Mouse (Mus musculus): Measurements from ENCODE around the gene Cdca7l. TPM values are rescaled to one million over a fixed set of nuclear protein-coding genes. Genes with fewer than 3 reads are reported as not detected.
"Not testable (repeated sequence)": the region's sequence is repeated elsewhere in the genome, so short reads cannot be mapped to it uniquely, and the experiment has no call there.

Gene Cdca7l
- 30.6 and 32.5 TPM in 2 replicates for total RNA-seq (2012; rRNA removed)
- 56.6 and 57.2 TPM in 2 replicates for total RNA-seq (2014; rRNA removed)
- 53.1 and 55.1 TPM in 2 replicates for polyA plus RNA-seq (2012; ENCODE audit: insufficient read length, low read depth)

- H3K9me3 ChIP-seq (replicated peaks; ENCODE audit: low read length); H3K4me2 ChIP-seq (ENCODE audit: insufficient read depth, low read depth, poor library complexity, severe bottlenecking); H3K27me3 ChIP-seq (replicated peaks); H3K4me3 ChIP-seq (replicated peaks in 1 of 3; ENCODE audit: low read depth in 2 of 3, low read length in 2 of 3, poor library complexity in 1 of 3); H3K9ac ChIP-seq (ENCODE audit: insufficient read depth, low read depth); DNase-seq (ENCODE audit: extremely low read depth); H3K79me2 ChIP-seq (replicated peaks; ENCODE audit: control insufficient read depth, extremely low read depth, insufficient read depth, poor library complexity, severe bottlenecking); H3K4me1 ChIP-seq (ENCODE audit: control insufficient read depth in 1 of 2, insufficient read depth in 2 of 2); H3K27ac ChIP-seq (ENCODE audit: insufficient read depth, low read depth); H3K36me3 ChIP-seq (replicated peaks in 1 of 2; ENCODE audit: control insufficient read depth in 1 of 2, insufficient read depth in 1 of 2, low read length in 1 of 2); dilution Hi-C loops (cut with MboI; ENCODE audit: extremely low pct_ligation_motif_present, extremely low pct_unique_long_range_greater_than_20kb, low sequenced_read_pairs): not testable (repeated sequence)
- in situ Hi-C loops (cut with MboI; ENCODE audit: low pct_ligation_motif_present, low pct_unique_long_range_greater_than_20kb, low sequenced_read_pairs) = loop anchor here (25.0 kb wide), 1 partner anchor 183 kb away; no protein-coding TSS in a partner anchor
Observed at GRCm38 (mm10) chr12:117803989-117804388, at the start of gene Cdca7l. Cdca7l (plus strand) TSS chr12:117804289.

GRCm38 (mm10) chr12:117756010-117756409 lies 48.1 kb upstream of the Cdca7l start:
- TF ChIP-seq JUND (conservative IDR thresholded peaks at IDR 0.05; ENCODE audit: low read depth, low read length) (no peak), ZC3H11A (IDR thresholded peaks at IDR 0.05; ENCODE audit: low read depth, low read length) (no peak), CTCF (conservative IDR thresholded peaks at IDR 0.05 in 1 of 2, IDR thresholded peaks at IDR 0.05 in 1 of 2; ENCODE audit: low read depth in 2 of 2, low read length in 2 of 2) (0 out of 4 replicates have a peak, but pooled peaks of 1 of the 2 experiments have one; percentile 3), SIN3A (IDR thresholded peaks at IDR 0.05; ENCODE audit: low read length) (no peak), MEF2A (IDR thresholded peaks at IDR 0.05; ENCODE audit: borderline replicate concordance, low read depth, low read length) (no peak), MYC (IDR thresholded peaks at IDR 0.05; ENCODE audit: low read depth, low read length) (no peak), TCF12 (IDR thresholded peaks at IDR 0.05; ENCODE audit: low read depth, low read length) (no peak), MAZ (IDR thresholded peaks at IDR 0.05; ENCODE audit: low read depth, low read length) (no peak), ZMIZ1 (IDR thresholded peaks at IDR 0.05; ENCODE audit: low read depth, low read length) (no peak), NRF1 (IDR thresholded peaks at IDR 0.05; ENCODE audit: low read depth, low read length) (no peak), RAD21 (IDR thresholded peaks at IDR 0.05; ENCODE audit: low read depth, low read length) (peak; percentile 13), ELF1 (IDR thresholded peaks at IDR 0.05; ENCODE audit: low read depth, low read length) (no peak), POLR2AphosphoS2 (IDR thresholded peaks at IDR 0.05; ENCODE audit: low read depth, low read length) (no peak)
- H3K9ac ChIP-seq (ENCODE audit: insufficient read depth, low read depth) = no peak overlapping the region
- H3K79me2 ChIP-seq (replicated peaks; ENCODE audit: control insufficient read depth, extremely low read depth, insufficient read depth, poor library complexity, severe bottlenecking) = no peaks in the 10 kb centered on the region
- no peaks in the 10 kb centered on the region for H3K4me1 ChIP-seq (ENCODE audit: control insufficient read depth in 1 of 2, insufficient read depth in 2 of 2)
- no peak overlapping the region for H3K4me3 ChIP-seq (replicated peaks in 1 of 3; ENCODE audit: low read depth in 2 of 3, low read length in 2 of 3, poor library complexity in 1 of 3)
- dilution Hi-C loops (cut with MboI; ENCODE audit: extremely low pct_ligation_motif_present, extremely low pct_unique_long_range_greater_than_20kb, low sequenced_read_pairs) (no loop called here), in situ Hi-C loops (cut with MboI; ENCODE audit: low pct_ligation_motif_present, low pct_unique_long_range_greater_than_20kb, low sequenced_read_pairs) (no loop called here)
- DNase-seq (ENCODE audit: extremely low read depth) = no peak
- no peaks in the 10 kb centered on the region for H3K9me3 ChIP-seq (replicated peaks; ENCODE audit: low read length)
- H3K27ac ChIP-seq (ENCODE audit: insufficient read depth, low read depth) = no peak overlapping the region
- no peak overlapping the region for H3K4me2 ChIP-seq (ENCODE audit: insufficient read depth, low read depth, poor library complexity, severe bottlenecking)
- H3K27me3 ChIP-seq (replicated peaks) = no peaks in the 10 kb centered on the region
- peaks cover 0 to 52% of the 10 kb centered on the region in 2 experiments for H3K36me3 ChIP-seq (replicated peaks in 1 of 2; ENCODE audit: control insufficient read depth in 1 of 2, insufficient read depth in 1 of 2, low read length in 1 of 2)

- dilution Hi-C loops (cut with MboI; ENCODE audit: extremely low pct_ligation_motif_present, extremely low pct_unique_long_range_greater_than_20kb, low sequenced_read_pairs) = no loop called here
- H3K36me3 ChIP-seq (replicated peaks in 1 of 2; ENCODE audit: control insufficient read depth in 1 of 2, insufficient read depth in 1 of 2, low read length in 1 of 2) = peaks cover 0 to 28% of the 10 kb centered on the region in 2 experiments
- no peak overlapping the region for H3K9ac ChIP-seq (ENCODE audit: insufficient read depth, low read depth)
- TF ChIP-seq ZC3H11A (IDR thresholded peaks at IDR 0.05; ENCODE audit: low read depth, low read length) (no peak), MAX (IDR thresholded peaks at IDR 0.05; ENCODE audit: low read length) (no peak), TCF12 (IDR thresholded peaks at IDR 0.05; ENCODE audit: low read depth, low read length) (no peak), ELF1 (IDR thresholded peaks at IDR 0.05; ENCODE audit: low read depth, low read length) (no peak), GABPA (IDR thresholded peaks at IDR 0.05; ENCODE audit: insufficient replicate concordance, low read depth, low read length) (no peak), ZNF384 (IDR thresholded peaks at IDR 0.05; ENCODE audit: low read depth, low read length) (no peak), KAT2A (IDR thresholded peaks at IDR 0.05; ENCODE audit: insufficient replicate concordance, low read length) (no peak)
- H3K27ac ChIP-seq (ENCODE audit: insufficient read depth, low read depth) = no peak overlapping the region
- in situ Hi-C loops (cut with MboI; ENCODE audit: low pct_ligation_motif_present, low pct_unique_long_range_greater_than_20kb, low sequenced_read_pairs) = loop anchor here (10.0 kb wide), 2 partner anchors 176 to 356 kb away; no protein-coding TSS in a partner anchor
- H3K27me3 ChIP-seq (replicated peaks) = no peaks in the 10 kb centered on the region
- DNase-seq (ENCODE audit: extremely low read depth) = no peak
- H3K4me1 ChIP-seq (ENCODE audit: control insufficient read depth in 1 of 2, insufficient read depth in 2 of 2) = no peaks in the 10 kb centered on the region
- no peak overlapping the region for H3K4me3 ChIP-seq (replicated peaks in 1 of 3; ENCODE audit: low read depth in 2 of 3, low read length in 2 of 3, poor library complexity in 1 of 3)
- no peak overlapping the region for H3K4me2 ChIP-seq (ENCODE audit: insufficient read depth, low read depth, poor library complexity, severe bottlenecking)
- no peaks in the 10 kb centered on the region for H3K79me2 ChIP-seq (replicated peaks; ENCODE audit: control insufficient read depth, extremely low read depth, insufficient read depth, poor library complexity, severe bottlenecking)
- H3K9me3 ChIP-seq (replicated peaks; ENCODE audit: low read length) = no peaks in the 10 kb centered on the region
Observed at GRCm38 (mm10) chr12:117760373-117760772, 43.7 kb upstream of the Cdca7l start.
